Mouse (Mus musculus) small intestine, adult 2 months (tissue): ENCODE measurements at regions not wholly inside any gene's neighbourhood (a gene's known extent, or its start where the extent isn't known, plus 50 kb on each side); places are given as distances from the start of the nearest gene placed in this dataset.

Experiments
- CTCF ChIP-seq: fragments of 200-500 bp; IDR thresholded peaks from 2 replicates; pipeline ENCODE4 v1.5.1; 2012; ENCODE audit warnings: low read depth, mild to moderate bottlenecking, control low read depth, inconsistent platforms, low read length, moderate library complexity, mixed read lengths; ENCODE audit not compliant: insufficient replicate concordance, insufficient read length; ENCODE audit errors: extremely low read depth
- POLR2A ChIP-seq: fragments of 200-500 bp; IDR thresholded peaks from 2 replicates; pipeline ENCODE4 v1.6.1; 2012; ENCODE audit warnings: low read depth, mild to moderate bottlenecking, control low read depth, inconsistent platforms, low read length, moderate library complexity

DNA sequence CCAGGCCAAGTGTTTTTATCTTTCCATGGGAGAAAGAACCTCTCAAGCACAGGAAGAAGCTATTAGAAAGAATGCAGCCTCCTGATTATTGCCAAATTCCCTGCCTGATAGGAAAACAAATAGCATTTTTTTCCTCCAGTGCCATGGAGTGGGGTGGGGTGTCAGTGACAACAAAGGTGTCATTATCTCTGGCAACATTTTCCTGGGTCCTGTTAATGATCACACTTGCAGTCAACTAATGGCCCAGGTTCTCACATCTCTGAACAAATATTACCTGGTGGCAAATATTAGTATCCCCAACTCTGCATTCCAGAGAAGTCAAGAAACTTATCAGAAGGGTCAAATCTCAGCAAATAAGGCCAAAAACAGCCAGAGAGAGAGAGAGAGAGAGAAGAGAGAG is 298.6 kb downstream of the Sox4 start:
- no peak for TF ChIP-seq CTCF
- TF ChIP-seq POLR2A: no peak
